Mouse (Mus musculus) cerebellum, adult 2 months (tissue): ENCODE measurements around the gene Robo3. TPM values are rescaled to one million over a fixed set of nuclear protein-coding genes. Genes with fewer than 3 reads are reported as not detected.

Source experiments
- DNase-seq, 2 experiments: peaks; one replicate each; pipeline ENCODE4 v3.0.0; 2021
- H3K27ac ChIP-seq: fragments of 200-500 bp; 2 replicates; pipeline ENCODE4 v1.5.1; 2012; ENCODE audit warnings: low read length, control low read depth, inconsistent platforms; ENCODE audit not compliant: insufficient read depth
- H3K27me3 ChIP-seq: fragments of 200-500 bp; 2 replicates; pipeline ENCODE4 v1.6.1; 2012; ENCODE audit warnings: inconsistent platforms, mild to moderate bottlenecking, low read length, moderate library complexity; ENCODE audit not compliant: control insufficient read depth, insufficient read depth
- H3K4me1 ChIP-seq: fragments of 200-500 bp; 2 replicates; pipeline ENCODE4 v1.6.1; 2011; ENCODE audit warnings: low read length; ENCODE audit not compliant: control insufficient read depth, insufficient read depth
- H3K4me3 ChIP-seq: fragments of 200-500 bp; replicated peaks from 2 replicates; pipeline ENCODE3; 2011; ENCODE audit warnings: mild to moderate bottlenecking, low read depth, low read length, control low read depth; ENCODE audit not compliant: insufficient read depth
- CTCF ChIP-seq: fragments of 200-500 bp; IDR thresholded peaks from 2 replicates; pipeline ENCODE4 v1.5.1; 2011; ENCODE audit warnings: low read depth, mild to moderate bottlenecking, control low read depth, low read length, moderate library complexity, borderline replicate concordance; ENCODE audit not compliant: insufficient read depth
- POLR2A ChIP-seq: fragments of 200-500 bp; IDR thresholded peaks from 2 replicates; pipeline ENCODE4 v1.6.1; 2011; ENCODE audit warnings: low read length, control low read depth, borderline replicate concordance; ENCODE audit not compliant: insufficient read depth
- WGBS: fragments of 180-500 bp; shearing (Covaris S2); methylation state at CpG from one replicate; pipeline ENCODE4 v1.1.7; 2018; 5-methylcytosine and 5-hydroxymethylcytosine counted together
- polyA plus RNA-seq: library from polyadenylated mRNA; depleted of rRNA; stranded (reverse); fragments of >200 nt; gene quantifications from 2 replicates; pipeline ENCODE4 v1.2.3, GENCODE M21; 2012

Gene Robo3
- polyA plus RNA-seq, 1 experiment = 1.3 TPM

DNA sequence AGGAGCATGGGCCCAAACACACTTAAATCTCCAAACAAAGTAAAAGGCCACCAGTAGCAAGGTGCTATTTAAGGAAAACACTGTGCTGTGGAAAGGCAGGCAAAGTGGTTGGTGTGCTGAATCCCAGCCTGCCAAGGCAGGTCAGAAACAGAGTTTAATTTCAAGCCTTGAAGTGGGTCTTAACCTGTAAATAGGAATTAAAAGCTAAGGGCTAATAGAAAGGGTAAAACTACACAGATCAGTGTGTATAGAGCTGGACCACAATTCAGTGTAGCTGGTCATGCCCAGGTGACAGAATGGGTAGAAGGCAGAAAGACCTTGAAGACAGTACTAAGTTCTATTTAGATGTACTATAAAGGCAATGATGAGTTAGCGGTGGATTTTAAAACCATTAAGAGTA, 24.1 kb upstream of the Robo3 start:
- TF ChIP-seq POLR2A (no peak), CTCF (no peak)
- WGBS = 93% methylated on average over 1 of the region's 1 CpGs
- no peaks in the 10 kb centered on the region; the same call in 1 of the 2 replicates for H3K27me3 ChIP-seq
- no peak overlapping the region for H3K4me3 ChIP-seq
- peaks cover 6% of the 10 kb centered on the region; the same call in 1 of the 2 replicates for H3K4me1 ChIP-seq
- DNase-seq = no peak
- no peak overlapping the region for H3K27ac ChIP-seq

GRCm38 (mm10) chr9:37456481-37456910, 23.4 kb upstream of the Robo3 start:
- peaks cover 6% of the 10 kb centered on the region; the same call in 1 of the 2 replicates for H3K4me1 ChIP-seq

GRCm38 (mm10) chr9:37455868-37456267, 22.8 kb upstream of the Robo3 start:
- Histone ChIP-seq H3K27me3 (no peaks in the 10 kb centered on the region; the same call in 1 of the 2 replicates), H3K27ac (no peak overlapping the region), H3K4me1 (peaks cover 6% of the 10 kb centered on the region; the same call in 1 of the 2 replicates), H3K4me3 (no peak overlapping the region)
- 25% methylated on average over 8 of the region's 8 CpGs for WGBS
- TF ChIP-seq CTCF = no peak
- TF ChIP-seq POLR2A = no peak
- no peak for DNase-seq

More at GRCm38 (mm10) chr9:37456481-37456910, 23.4 kb upstream of the Robo3 start:
- DNase-seq = peak; percentile 72 to 75
- Histone ChIP-seq H3K27me3 (no peaks in the 10 kb centered on the region; the same call in 1 of the 2 replicates), H3K4me3 (peak overlapping the region; percentile 7), H3K27ac (no peak overlapping the region)
- TF ChIP-seq CTCF (no peak), POLR2A (no peak)
- under 1% methylated on average over 20 of the region's 20 CpGs for WGBS

DNA sequence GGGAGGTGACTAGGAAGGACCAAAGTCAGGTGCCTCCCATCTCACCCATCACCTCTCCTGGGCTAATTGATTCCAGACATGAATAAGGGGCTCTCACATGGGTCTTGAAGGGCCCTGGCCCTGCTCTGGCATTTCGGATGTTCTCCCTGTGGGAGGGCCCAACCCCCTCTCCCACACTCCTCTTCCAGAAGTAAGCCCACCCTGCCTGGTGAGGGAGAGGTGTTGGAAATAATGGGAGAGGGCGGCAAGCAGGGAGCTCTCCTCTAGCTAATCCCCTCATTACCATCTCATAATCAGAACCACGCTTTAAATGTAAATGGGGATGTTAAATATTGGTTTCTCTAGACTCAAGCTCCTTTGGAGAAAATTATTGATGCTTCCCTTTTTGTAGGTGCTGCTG, 21.9 kb upstream of the Robo3 start:
- peaks cover 3% of the 10 kb centered on the region; the same call in 1 of the 2 replicates for H3K4me1 ChIP-seq

GRCm38 (mm10) chr9:37454011-37454492, 21.0 kb upstream of the Robo3 start:
- WGBS = 61% methylated on average over 6 of the region's 6 CpGs

More for the DNA sequence above, 21.9 kb upstream of the Robo3 start:
- no peak for DNase-seq
- H3K27ac ChIP-seq = no peak overlapping the region
- TF ChIP-seq POLR2A = no peak
- no peak for TF ChIP-seq CTCF
- 87% methylated on average over 3 of the region's 3 CpGs for WGBS
- H3K4me3 ChIP-seq = no peak overlapping the region
- no peaks in the 10 kb centered on the region for H3K27me3 ChIP-seq

GRCm38 (mm10) chr9:37453328-37453727, 20.3 kb upstream of the Robo3 start:
- Histone ChIP-seq H3K27ac (no peak overlapping the region), H3K4me3 (no peak overlapping the region), H3K27me3 (no peaks in the 10 kb centered on the region), H3K4me1 (peaks cover 3% of the 10 kb centered on the region; the same call in 1 of the 2 replicates)
- TF ChIP-seq CTCF (no peak), POLR2A (no peak)
- WGBS = 57% methylated on average over 4 of the region's 4 CpGs
- no peak for DNase-seq

More at GRCm38 (mm10) chr9:37454011-37454492, 21.0 kb upstream of the Robo3 start:
- TF ChIP-seq POLR2A (no peak), CTCF (no peak)
- H3K27ac ChIP-seq = no peak overlapping the region
- H3K4me3 ChIP-seq = no peak overlapping the region
- DNase-seq = no peak
- H3K4me1 ChIP-seq = peaks cover 3% of the 10 kb centered on the region; the same call in 1 of the 2 replicates
- H3K27me3 ChIP-seq = no peaks in the 10 kb centered on the region

DNA sequence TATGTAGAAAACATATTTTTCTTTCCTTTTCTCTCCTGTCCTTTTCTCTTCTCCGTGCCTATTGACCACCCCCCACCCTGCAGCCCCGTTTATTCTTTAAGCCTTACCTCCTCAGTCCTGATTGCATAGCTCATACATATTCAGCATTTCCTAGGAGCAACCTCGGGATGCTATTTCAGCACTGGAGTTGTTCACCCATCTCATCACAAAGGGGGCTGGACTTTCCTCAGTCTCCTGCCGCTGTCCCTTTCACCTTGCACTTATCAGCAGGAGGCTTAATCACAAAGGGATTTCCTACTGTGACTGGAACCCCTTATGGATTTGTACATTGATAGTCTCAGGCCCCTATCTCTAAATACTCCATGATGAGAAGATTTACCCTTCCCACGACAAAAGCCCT, 19.4 kb upstream of the Robo3 start:
- peaks cover 3% of the 10 kb centered on the region; the same call in 1 of the 2 replicates for H3K4me1 ChIP-seq
- DNase-seq = no peak
- WGBS = 31% methylated on average over 5 of the region's 5 CpGs
- no peak overlapping the region for H3K4me3 ChIP-seq
- H3K27ac ChIP-seq = no peak overlapping the region
- no peak for TF ChIP-seq CTCF
- no peak for TF ChIP-seq POLR2A
- no peaks in the 10 kb centered on the region for H3K27me3 ChIP-seq
